Mouse (Mus musculus): ENCODE measurements around the gene Tmem38b.

DNA sequence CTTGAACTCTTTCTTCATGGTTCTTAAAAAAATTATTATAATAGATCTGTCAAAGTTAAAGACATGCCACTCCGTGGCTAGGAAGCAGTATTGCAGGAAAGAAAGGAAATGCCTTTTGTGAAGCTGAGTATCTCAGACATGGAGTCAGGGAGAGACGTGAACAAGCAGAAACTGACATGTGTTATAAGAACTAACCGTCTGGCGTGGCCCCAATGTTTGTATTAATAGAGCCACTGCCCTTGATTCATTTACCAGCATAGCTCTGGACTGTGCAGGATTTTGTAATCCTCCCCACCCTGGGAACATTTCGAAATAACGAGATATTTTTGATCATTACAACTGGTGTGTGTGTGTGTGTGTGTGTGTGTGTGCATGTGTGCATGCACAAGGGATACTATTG is 2.1 kb upstream of the Tmem38b start:
- no peak for TF ChIP-seq CTCF (conservative IDR thresholded peaks at IDR 0.05; ENCODE audit: low read length)
- TF ChIP-seq NANOG (IDR thresholded peaks at IDR 0.05; ENCODE audit: borderline replicate concordance, low read length), result no peak

Data from E14TG2a.4 (cell line).